Mouse (Mus musculus) cerebellum, postnatal 14 days (tissue): ENCODE measurements around the gene Pbx4.

Experiments
- DNase-seq, 2 experiments: peaks; one replicate each; pipeline ENCODE4 v3.0.0; 2021; ENCODE audit warnings: mixed read lengths in 2 of 2

The Pbx4 gene

GRCm38 (mm10) chr8:69832298-69832853 lies at the start of gene Pbx4:
Pbx4 (plus strand) TSS chr8:69832491.
- DNase-seq: peak; percentile 84 to 85

- DNase-seq: no peak
These were observed 43.2 kb upstream of the Pbx4 start for GRCm38 (mm10) chr8:69789105-69789504.

- DNase-seq: no peak
These were observed 42.6 kb upstream of the Pbx4 start for GRCm38 (mm10) chr8:69789731-69790130.

- no peak for DNase-seq
These were observed 41.9 kb upstream of the Pbx4 start for GRCm38 (mm10) chr8:69790364-69790763.

GRCm38 (mm10) chr8:69790773-69791367 lies 41.4 kb upstream of the Pbx4 start, which contains the start of the genes Atp13a1 and Zfp866:
Atp13a1 (plus strand) TSS chr8:69791163.
Zfp866 (minus strand) TSS chr8:69791178.
- DNase-seq: peak; percentile 92

- peak in 1 of 2 experiments; percentile 65 for DNase-seq
These were observed 40.7 kb upstream of the Pbx4 start for GRCm38 (mm10) chr8:69791415-69792068.

- DNase-seq: no peak
These were observed 38.6 kb upstream of the Pbx4 start for GRCm38 (mm10) chr8:69793666-69794065.

- no peak for DNase-seq
These were observed 38.2 kb upstream of the Pbx4 start for GRCm38 (mm10) chr8:69794096-69794495.

GRCm38 (mm10) chr8:69794901-69795300 lies 37.4 kb upstream of the Pbx4 start:
- no peak for DNase-seq

GRCm38 (mm10) chr8:69796721-69797345 lies 35.5 kb upstream of the Pbx4 start:
- no peak for DNase-seq

- no peak for DNase-seq
These were observed 34.6 kb upstream of the Pbx4 start for GRCm38 (mm10) chr8:69797661-69798060.

- DNase-seq: no peak
These were observed 33.0 kb upstream of the Pbx4 start for GRCm38 (mm10) chr8:69799261-69799660.

- no peak for DNase-seq
These were observed 32.3 kb upstream of the Pbx4 start for GRCm38 (mm10) chr8:69799946-69800345.

- no peak for DNase-seq
These were observed 30.5 kb upstream of the Pbx4 start for GRCm38 (mm10) chr8:69801796-69802195.

- DNase-seq: no peak
These were observed 30.1 kb upstream of the Pbx4 start for GRCm38 (mm10) chr8:69802216-69802615.

- no peak for DNase-seq
These were observed 28.9 kb upstream of the Pbx4 start for GRCm38 (mm10) chr8:69803366-69803765.

- no peak for DNase-seq
These were observed 27.8 kb upstream of the Pbx4 start for GRCm38 (mm10) chr8:69804537-69804936.

- no peak for DNase-seq
These were observed 27.2 kb upstream of the Pbx4 start for GRCm38 (mm10) chr8:69805086-69805485.

- no peak for DNase-seq
These were observed 26.8 kb upstream of the Pbx4 start for GRCm38 (mm10) chr8:69805491-69805890.

- no peak for DNase-seq
These were observed 25.1 kb upstream of the Pbx4 start for GRCm38 (mm10) chr8:69807236-69807635.

- peak; percentile 48 to 58 for DNase-seq
These were observed 24.0 kb upstream of the Pbx4 start, which contains the start of gene Gmip for GRCm38 (mm10) chr8:69808094-69808863. Gmip (plus strand) TSS chr8:69808679.

GRCm38 (mm10) chr8:69808864-69809403 lies 23.4 kb upstream of the Pbx4 start:
- DNase-seq: peak in 1 of 2 experiments; percentile 23

GRCm38 (mm10) chr8:69809820-69810219 lies 22.5 kb upstream of the Pbx4 start:
- DNase-seq: no peak
